Mouse (Mus musculus): ENCODE measurements around the gene Spats2l. TPM values are rescaled to one million over a fixed set of nuclear protein-coding genes. Genes with fewer than 3 reads are reported as not detected.

The Spats2l gene
- polyA plus RNA-seq, 1 experiment = 2.4 TPM

- DNase-seq (ENCODE audit: low read depth) = no peak
These were observed 51.2 kb downstream of the Spats2l start for GRCm38 (mm10) chr1:57824966-57825759.

GRCm38 (mm10) chr1:57826245-57826644 lies 52.3 kb downstream of the Spats2l start:
- no peak for DNase-seq (ENCODE audit: low read depth)

GRCm38 (mm10) chr1:57833145-57833544 lies 59.2 kb downstream of the Spats2l start:
- DNase-seq (ENCODE audit: low read depth) = no peak

GRCm38 (mm10) chr1:57835128-57835527 lies 61.2 kb downstream of the Spats2l start:
- DNase-seq (ENCODE audit: low read depth) = no peak

GRCm38 (mm10) chr1:57836686-57837317 lies 62.8 kb downstream of the Spats2l start:
- no peak for DNase-seq (ENCODE audit: low read depth)

- DNase-seq (ENCODE audit: low read depth) = no peak
These were observed 65.9 kb downstream of the Spats2l start for GRCm38 (mm10) chr1:57839863-57840262.

GRCm38 (mm10) chr1:57845054-57845722 lies 71.2 kb downstream of the Spats2l start:
- DNase-seq (ENCODE audit: low read depth) = no peak

GRCm38 (mm10) chr1:57846856-57847698 lies 73.1 kb downstream of the Spats2l start:
- no peak for DNase-seq (ENCODE audit: low read depth)

GRCm38 (mm10) chr1:57849087-57849486 lies 75.1 kb downstream of the Spats2l start:
- DNase-seq (ENCODE audit: low read depth) = no peak

- no peak for DNase-seq (ENCODE audit: low read depth)
These were observed 76.0 kb downstream of the Spats2l start for GRCm38 (mm10) chr1:57849916-57850315.

- no peak for DNase-seq (ENCODE audit: low read depth)
These were observed 77.9 kb downstream of the Spats2l start for GRCm38 (mm10) chr1:57851871-57852270.

GRCm38 (mm10) chr1:57852562-57853271 lies 78.8 kb downstream of the Spats2l start:
- DNase-seq (ENCODE audit: low read depth) = no peak

- no peak for DNase-seq (ENCODE audit: low read depth)
These were observed 83.8 kb downstream of the Spats2l start for GRCm38 (mm10) chr1:57857799-57858198.

GRCm38 (mm10) chr1:57862024-57862423 lies 88.1 kb downstream of the Spats2l start:
- no peak for DNase-seq (ENCODE audit: low read depth)

GRCm38 (mm10) chr1:57868651-57869050 lies 94.7 kb downstream of the Spats2l start:
- no peak for DNase-seq (ENCODE audit: low read depth)

GRCm38 (mm10) chr1:57872006-57872405 lies 98.0 kb downstream of the Spats2l start:
- DNase-seq (ENCODE audit: low read depth) = no peak

GRCm38 (mm10) chr1:57873996-57874395 lies 100.0 kb downstream of the Spats2l start:
- no peak for DNase-seq (ENCODE audit: low read depth)

GRCm38 (mm10) chr1:57875109-57875508 lies 101.1 kb downstream of the Spats2l start:
- DNase-seq (ENCODE audit: low read depth) = no peak

GRCm38 (mm10) chr1:57875512-57875911 lies 101.5 kb downstream of the Spats2l start:
- no peak for DNase-seq (ENCODE audit: low read depth)

- DNase-seq (ENCODE audit: low read depth) = no peak
These were observed 105.0 kb downstream of the Spats2l start for GRCm38 (mm10) chr1:57878957-57879356.

GRCm38 (mm10) chr1:57884867-57885266 lies 110.9 kb downstream of the Spats2l start:
- DNase-seq (ENCODE audit: low read depth) = no peak

All from gonadal fat pad, adult 2 months (tissue).